Mouse (Mus musculus) cerebellum, adult 2 months (tissue): ENCODE measurements at regions not wholly inside any gene's neighbourhood (a gene's known extent, or its start where the extent isn't known, plus 50 kb on each side); places are given as distances from the start of the nearest gene placed in this dataset.

Experiments
- CTCF ChIP-seq: fragments of 200-500 bp; IDR thresholded peaks from 2 replicates; pipeline ENCODE4 v1.5.1; 2011; ENCODE audit warnings: low read depth, mild to moderate bottlenecking, control low read depth, low read length, moderate library complexity, borderline replicate concordance; ENCODE audit not compliant: insufficient read depth
- POLR2A ChIP-seq: fragments of 200-500 bp; IDR thresholded peaks from 2 replicates; pipeline ENCODE4 v1.6.1; 2011; ENCODE audit warnings: low read length, control low read depth, borderline replicate concordance; ENCODE audit not compliant: insufficient read depth

DNA sequence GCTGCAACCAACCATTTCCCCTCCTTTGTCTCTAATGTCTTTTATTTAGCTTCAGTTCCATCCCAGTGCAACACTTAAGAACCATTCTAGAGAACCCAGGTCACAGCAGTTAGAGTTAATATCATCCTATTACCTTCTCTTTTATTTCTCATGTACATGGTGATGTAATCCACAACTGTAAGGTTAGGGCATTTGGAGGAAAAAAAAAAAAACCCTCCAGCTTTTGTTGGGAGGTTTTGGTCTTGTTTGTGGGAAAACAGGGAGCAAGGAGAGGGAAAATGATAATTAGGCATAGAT, 425.5 kb upstream of the Gm5150 start:
- TF ChIP-seq POLR2A (no peak), CTCF (no peak)
